Comparison of ENCODE assay signal across 11 mouse cellular contexts in genomic region chr7:130648061-130648460, GRCm38 (mm10).
DNase-seq lines count a peak whose midpoint lies in the region; ATAC-seq and TF ChIP-seq lines count a peak whose summit lies in the region.
"Had no signal": no experiment of that assay in that cellular context is flagged by ENCODE, and none has a peak within 500 bp of the region (broad histone marks: within the 10 kb centered on the region; RNA-seq: fewer than 3 reads in every experiment).

No protein-coding gene starts in this region.

- H3K27me3 ChIP-seq in hindbrain, postnatal 0 days (ENCODE audit: insufficient read depth, low read length): no peaks in the 10 kb centered on the region
- H3K27me3 ChIP-seq in hindbrain, embryonic 13.5 days: peaks cover 19% of the 10 kb centered on the region
- H3K27me3 ChIP-seq in stomach, embryonic 16.5 days (ENCODE audit: control insufficient read depth, insufficient read depth, low read length): no peaks in the 10 kb centered on the region

- H3K4me2 ChIP-seq in hindbrain, postnatal 0 days (ENCODE audit: low read depth, low read length): no peak overlapping the region
- H3K4me2 ChIP-seq in hindbrain, embryonic 13.5 days: no peak overlapping the region
- 0 out of 2 replicates have a peak overlapping the region, but pooled peaks have one; percentile 83 for H3K4me2 ChIP-seq in stomach, embryonic 16.5 days (ENCODE audit: low read depth, low read length)

- no peak for DNase-seq in hindbrain, postnatal 0 days (ENCODE audit: low spot score)
- peak; percentile 46 for DNase-seq in retina, postnatal 1 day
- no peak for DNase-seq in retina, embryonic 14.5 days (ENCODE audit: low spot score)
- peak; percentile 56 for DNase-seq in induced T-regulatory cell, adult 2 months (ENCODE audit: low read depth)
- no peak for DNase-seq in cerebellum, adult 8-10 months
- DNase-seq in cerebellum, postnatal 4 days (ENCODE audit: low spot score in 2 of 2): no peak
- DNase-seq: adrenal gland, postnatal 36 days; cerebellum, postnatal 10 days; kidney, postnatal 36 days had no signal

- no peak for ATAC-seq in hindbrain, postnatal 0 days
- no peak for ATAC-seq in hindbrain, embryonic 13.5 days (ENCODE audit: low FRiP score)
- ATAC-seq in stomach, embryonic 16.5 days (ENCODE audit: insufficient read depth, low FRiP score): no peak

- no peaks in the 10 kb centered on the region; the same call in 1 of the 2 replicates for H3K4me1 ChIP-seq in hindbrain, postnatal 0 days (ENCODE audit: insufficient read depth, low read length)
- peaks cover 46% of the 10 kb centered on the region for H3K4me1 ChIP-seq in hindbrain, embryonic 13.5 days (replicated peaks)
- H3K4me1 ChIP-seq in stomach, embryonic 16.5 days (ENCODE audit: control insufficient read depth, insufficient read depth, low read length): peaks cover 11% of the 10 kb centered on the region

- no peaks in the 10 kb centered on the region for H3K36me3 ChIP-seq in hindbrain, postnatal 0 days (ENCODE audit: insufficient read depth, low read length)
- H3K36me3 ChIP-seq in hindbrain, embryonic 13.5 days: no peaks in the 10 kb centered on the region
- no peaks in the 10 kb centered on the region for H3K36me3 ChIP-seq in stomach, embryonic 16.5 days (ENCODE audit: control insufficient read depth, insufficient read depth, low read length)

- 69% methylated on average over 4 of the region's 4 CpGs for WGBS in hindbrain, postnatal 0 days
- 77% methylated on average over 4 of the region's 4 CpGs for WGBS in hindbrain, embryonic 13.5 days
- 74% methylated on average over 4 of the region's 4 CpGs for WGBS in stomach, embryonic 16.5 days

- TF ChIP-seq CTCF in hindbrain, postnatal 0 days (IDR thresholded peaks at IDR 0.05; ENCODE audit: low read depth): 0 out of 2 replicates have a peak, but pooled peaks have one; percentile 13

- no peak overlapping the region for H3K27ac ChIP-seq in hindbrain, postnatal 0 days
- H3K27ac ChIP-seq in hindbrain, embryonic 13.5 days: no peak overlapping the region
- H3K27ac ChIP-seq in stomach, embryonic 16.5 days (ENCODE audit: low read length): no peak overlapping the region

- H3K9me3 ChIP-seq in hindbrain, postnatal 0 days (ENCODE audit: low read length): no peaks in the 10 kb centered on the region
- H3K9me3 ChIP-seq in hindbrain, embryonic 13.5 days: no peaks in the 10 kb centered on the region
- no peaks in the 10 kb centered on the region for H3K9me3 ChIP-seq in stomach, embryonic 16.5 days (replicated peaks; ENCODE audit: control insufficient read depth, low read length)

- H3K9ac ChIP-seq in hindbrain, postnatal 0 days (replicated peaks; ENCODE audit: low read length): no peak overlapping the region
- no peak overlapping the region for H3K9ac ChIP-seq in hindbrain, embryonic 13.5 days
- H3K9ac ChIP-seq in stomach, embryonic 16.5 days (ENCODE audit: low read length): 0 out of 2 replicates have a peak overlapping the region, but pooled peaks have one; percentile 88

- H3K4me3 ChIP-seq in hindbrain, postnatal 0 days (ENCODE audit: low read length): no peak overlapping the region
- no peak overlapping the region for H3K4me3 ChIP-seq in hindbrain, embryonic 13.5 days
- H3K4me3 ChIP-seq in stomach, embryonic 16.5 days (replicated peaks; ENCODE audit: low read length): no peak overlapping the region

Comparison
In these comparisons a context has a peak if more than half of its experiments do, and no peak if none do; other contexts are left out.
1. DNase-seq: peak in retina, postnatal 1 day (single experiment) and induced T-regulatory cell, adult 2 months (single experiment); none in hindbrain, postnatal 0 days (single experiment), retina, embryonic 14.5 days (single experiment), cerebellum, adult 8-10 months (single experiment) and cerebellum, postnatal 4 days (0 of 2).